Mouse (Mus musculus) midbrain, embryonic 15.5 days (tissue): ENCODE results near the gene Ralgapa2. TPM values are rescaled to one million over a fixed set of nuclear protein-coding genes. Genes with fewer than 3 reads are reported as not detected.
A peak's percentile ranks its signal among the peaks of the same experiment; 100 is the strongest.

Source experiments
- ATAC-seq: fragments of 200-750 bp; cut with Nextera tagmentation; replicated peaks from 2 replicates; pipeline ENCODE4 v1.8.0; 2017; ENCODE audit warnings: moderate TSS enrichment
- H3K27ac ChIP-seq: fragments of 300-500 bp; sonication (generic); 2 replicates; pipeline ENCODE4 v1.5.1; 2015; ENCODE audit warnings: mild to moderate bottlenecking, inconsistent platforms
- H3K27me3 ChIP-seq: fragments of 300-500 bp; sonication (generic); replicated peaks from 2 replicates; pipeline ENCODE4 v1.6.1; 2015; ENCODE audit warnings: inconsistent platforms
- H3K36me3 ChIP-seq: fragments of 300-500 bp; sonication (generic); replicated peaks from 2 replicates; pipeline ENCODE4 v1.6.1; 2015; ENCODE audit warnings: inconsistent platforms
- H3K4me1 ChIP-seq: fragments of 300-500 bp; sonication (generic); 2 replicates; pipeline ENCODE4 v1.6.1; 2015; ENCODE audit warnings: inconsistent platforms
- H3K4me2 ChIP-seq: fragments of 300-500 bp; sonication (generic); 2 replicates; pipeline ENCODE4 v1.6.1; 2015; ENCODE audit warnings: inconsistent platforms, mild to moderate bottlenecking, moderate library complexity
- H3K4me3 ChIP-seq: fragments of 300-500 bp; sonication (generic); 2 replicates; pipeline ENCODE4 v1.5.1; 2015; ENCODE audit warnings: mild to moderate bottlenecking, inconsistent platforms
- H3K9ac ChIP-seq: fragments of 300-500 bp; sonication (generic); 2 replicates; pipeline ENCODE4 v1.6.1; 2015; ENCODE audit warnings: mild to moderate bottlenecking, inconsistent platforms
- H3K9me3 ChIP-seq: fragments of 300-500 bp; sonication (generic); 2 replicates; pipeline ENCODE4 v1.6.1; 2016; ENCODE audit warnings: inconsistent platforms
- WGBS: fragments of 180-500 bp; shearing (Covaris S2); methylation state at CpG from one replicate; pipeline ENCODE4 v1.1.7; 2015; ENCODE audit warnings: mixed read lengths; 5-methylcytosine and 5-hydroxymethylcytosine counted together
- polyA plus RNA-seq: library from polyadenylated mRNA; unstranded; fragments of >200 nt; fragmentation: Nextera tagmentation; extraction: Ambion mirVana; gene quantifications from 2 replicates; pipeline ENCODE4 v1.2.1, GENCODE M21; 2015

Gene Ralgapa2
- polyA plus RNA-seq, 1 experiment from 2014 or later: 15.1 TPM

- Histone ChIP-seq H3K36me3 (no peaks in the 10 kb centered on the region), H3K4me1 (no peaks in the 10 kb centered on the region), H3K9me3 (no peaks in the 10 kb centered on the region), H3K4me2 (no peak overlapping the region), H3K27me3 (no peaks in the 10 kb centered on the region), H3K27ac (no peak overlapping the region), H3K9ac (no peak overlapping the region), H3K4me3 (no peak overlapping the region)
- no peak for ATAC-seq
- 94% methylated on average over 1 of the region's 1 CpGs for WGBS
Measured at GRCm38 (mm10) chr2:146493354-146493946, 18.7 kb downstream of the Ralgapa2 start.

- H3K27me3 ChIP-seq: no peaks in the 10 kb centered on the region
- 96% methylated on average over 5 of the region's 5 CpGs for WGBS
- H3K4me3 ChIP-seq: no peak overlapping the region
- no peaks in the 10 kb centered on the region for H3K9me3 ChIP-seq
- H3K4me2 ChIP-seq: no peak overlapping the region
- H3K4me1 ChIP-seq: no peaks in the 10 kb centered on the region
- no peaks in the 10 kb centered on the region for H3K36me3 ChIP-seq
- no peak overlapping the region for H3K9ac ChIP-seq
- ATAC-seq: no peak
- no peak overlapping the region for H3K27ac ChIP-seq
Measured at GRCm38 (mm10) chr2:146491830-146492610, 20.1 kb downstream of the Ralgapa2 start.

GRCm38 (mm10) chr2:146490926-146491325 is 21.2 kb downstream of the Ralgapa2 start:
- Histone ChIP-seq H3K27ac (no peak overlapping the region), H3K4me2 (no peak overlapping the region), H3K9ac (no peak overlapping the region), H3K27me3 (no peaks in the 10 kb centered on the region), H3K4me3 (no peak overlapping the region), H3K9me3 (no peaks in the 10 kb centered on the region), H3K36me3 (no peaks in the 10 kb centered on the region), H3K4me1 (no peaks in the 10 kb centered on the region)
- ATAC-seq: no peak
- 94% methylated on average over 1 of the region's 1 CpGs for WGBS

- Histone ChIP-seq H3K27me3 (no peaks in the 10 kb centered on the region), H3K9me3 (no peaks in the 10 kb centered on the region), H3K36me3 (0 out of 2 replicates have a peak, but pooled peaks cover 9% of the 10 kb centered on the region), H3K4me2 (no peak overlapping the region), H3K4me1 (no peaks in the 10 kb centered on the region), H3K9ac (no peak overlapping the region), H3K27ac (no peak overlapping the region), H3K4me3 (no peak overlapping the region)
- WGBS: 96% methylated on average over 3 of the region's 3 CpGs
- no peak for ATAC-seq
Measured at GRCm38 (mm10) chr2:146488291-146488690, 23.9 kb downstream of the Ralgapa2 start.

- H3K36me3 ChIP-seq: 0 out of 2 replicates have a peak, but pooled peaks cover 9% of the 10 kb centered on the region
- no peak for ATAC-seq
- H3K9ac ChIP-seq: no peak overlapping the region
Measured at GRCm38 (mm10) chr2:146482859-146483258, 29.3 kb downstream of the Ralgapa2 start.

GRCm38 (mm10) chr2:146477491-146477890 is 34.7 kb downstream of the Ralgapa2 start:
- H3K27ac ChIP-seq: no peak overlapping the region
- H3K4me2 ChIP-seq: no peak overlapping the region
- no peaks in the 10 kb centered on the region for H3K27me3 ChIP-seq
- no peaks in the 10 kb centered on the region for H3K9me3 ChIP-seq
- no peak overlapping the region for H3K4me3 ChIP-seq
- no peak for ATAC-seq
- no peak overlapping the region for H3K9ac ChIP-seq
- 95% methylated on average over 4 of the region's 4 CpGs for WGBS
- no peaks in the 10 kb centered on the region for H3K36me3 ChIP-seq
- H3K4me1 ChIP-seq: no peaks in the 10 kb centered on the region

More at GRCm38 (mm10) chr2:146482859-146483258, 29.3 kb downstream of the Ralgapa2 start:
- Histone ChIP-seq H3K4me2 (no peak overlapping the region), H3K27me3 (no peaks in the 10 kb centered on the region), H3K9me3 (no peaks in the 10 kb centered on the region), H3K27ac (no peak overlapping the region), H3K4me1 (no peaks in the 10 kb centered on the region), H3K4me3 (no peak overlapping the region)

GRCm38 (mm10) chr2:146476428-146476972 is 35.6 kb downstream of the Ralgapa2 start:
- Histone ChIP-seq H3K9ac (no peak overlapping the region), H3K4me3 (no peak overlapping the region), H3K9me3 (no peaks in the 10 kb centered on the region), H3K36me3 (no peaks in the 10 kb centered on the region), H3K27me3 (no peaks in the 10 kb centered on the region), H3K27ac (no peak overlapping the region), H3K4me2 (no peak overlapping the region), H3K4me1 (no peaks in the 10 kb centered on the region)
- 95% methylated on average over 6 of the region's 6 CpGs for WGBS
- no peak for ATAC-seq

- H3K4me3 ChIP-seq: no peak overlapping the region
- no peak overlapping the region for H3K27ac ChIP-seq
- H3K4me1 ChIP-seq: no peaks in the 10 kb centered on the region
- ATAC-seq: no peak
- H3K27me3 ChIP-seq: no peaks in the 10 kb centered on the region
- no peak overlapping the region for H3K4me2 ChIP-seq
- H3K36me3 ChIP-seq: no peaks in the 10 kb centered on the region
- H3K9me3 ChIP-seq: no peaks in the 10 kb centered on the region
- H3K9ac ChIP-seq: no peak overlapping the region
Measured at GRCm38 (mm10) chr2:146476001-146476400, 36.1 kb downstream of the Ralgapa2 start.

GRCm38 (mm10) chr2:146470947-146471346 is 41.2 kb downstream of the Ralgapa2 start:
- H3K4me2 ChIP-seq: no peak overlapping the region
- peaks cover 4% of the 10 kb centered on the region; the same call in 1 of the 2 replicates for H3K4me1 ChIP-seq
- WGBS: 54% methylated on average over 5 of the region's 5 CpGs
- no peaks in the 10 kb centered on the region for H3K9me3 ChIP-seq
- no peak for ATAC-seq
- H3K27ac ChIP-seq: no peak overlapping the region
- H3K4me3 ChIP-seq: no peak overlapping the region
- H3K9ac ChIP-seq: no peak overlapping the region; the same call in 1 of the 2 replicates
- no peaks in the 10 kb centered on the region for H3K27me3 ChIP-seq
- H3K36me3 ChIP-seq: no peaks in the 10 kb centered on the region

- Histone ChIP-seq H3K27me3 (no peaks in the 10 kb centered on the region), H3K27ac (no peak overlapping the region), H3K4me1 (peaks cover 4% of the 10 kb centered on the region; the same call in 1 of the 2 replicates), H3K9ac (no peak overlapping the region), H3K4me3 (no peak overlapping the region), H3K9me3 (no peaks in the 10 kb centered on the region), H3K4me2 (no peak overlapping the region), H3K36me3 (no peaks in the 10 kb centered on the region)
- ATAC-seq: peak; percentile 86
- WGBS: 59% methylated on average over 12 of the region's 12 CpGs
Measured at GRCm38 (mm10) chr2:146469707-146470420, 42.3 kb downstream of the Ralgapa2 start.

GRCm38 (mm10) chr2:146468898-146469297 is 43.2 kb downstream of the Ralgapa2 start:
- ATAC-seq: no peak
- H3K4me1 ChIP-seq: peaks cover 4% of the 10 kb centered on the region; the same call in 1 of the 2 replicates
- H3K4me3 ChIP-seq: no peak overlapping the region
- H3K9me3 ChIP-seq: no peaks in the 10 kb centered on the region
- no peaks in the 10 kb centered on the region for H3K36me3 ChIP-seq
- no peak overlapping the region for H3K27ac ChIP-seq
- H3K9ac ChIP-seq: no peak overlapping the region
- H3K27me3 ChIP-seq: no peaks in the 10 kb centered on the region
- no peak overlapping the region for H3K4me2 ChIP-seq
- WGBS: 88% methylated on average over 2 of the region's 2 CpGs

GRCm38 (mm10) chr2:146468016-146468415 is 44.1 kb downstream of the Ralgapa2 start:
- Histone ChIP-seq H3K4me2 (no peak overlapping the region), H3K36me3 (no peaks in the 10 kb centered on the region), H3K27me3 (no peaks in the 10 kb centered on the region), H3K27ac (no peak overlapping the region), H3K4me3 (no peak overlapping the region), H3K4me1 (peaks cover 4% of the 10 kb centered on the region; the same call in 1 of the 2 replicates), H3K9me3 (no peaks in the 10 kb centered on the region), H3K9ac (no peak overlapping the region)
- 92% methylated on average over 4 of the region's 4 CpGs for whole genome bisulfite sequencing
- no peak for ATAC-seq
